Mouse (Mus musculus) neural tube, embryonic 15.5 days (tissue): Measurements from ENCODE around the gene Otud3. TPM values are rescaled to one million over a fixed set of nuclear protein-coding genes. Genes with fewer than 3 reads are reported as not detected.

ENCODE experiments used
- ATAC-seq: fragments of 200-750 bp; cut with Nextera tagmentation; 2 replicates; pipeline ENCODE4 v1.8.0; 2017; ENCODE audit warnings: mild to moderate bottlenecking, moderate TSS enrichment, moderate library complexity; ENCODE audit not compliant: low FRiP score
- H3K27ac ChIP-seq: fragments of 300-500 bp; sonication (generic); replicated peaks from 2 replicates; pipeline ENCODE4 v1.5.1; 2015; ENCODE audit warnings: mild to moderate bottlenecking, inconsistent platforms
- H3K27me3 ChIP-seq: fragments of 300-500 bp; sonication (generic); replicated peaks from 2 replicates; pipeline ENCODE4 v1.6.1; 2015; ENCODE audit warnings: inconsistent platforms
- H3K36me3 ChIP-seq: fragments of 300-500 bp; sonication (generic); 2 replicates; pipeline ENCODE4 v1.6.1; 2015; ENCODE audit warnings: inconsistent platforms
- H3K4me1 ChIP-seq: fragments of 300-500 bp; sonication (generic); 2 replicates; pipeline ENCODE4 v1.6.1; 2015; ENCODE audit warnings: inconsistent platforms
- H3K4me2 ChIP-seq: fragments of 300-500 bp; sonication (generic); 2 replicates; pipeline ENCODE4 v1.6.1; 2015; ENCODE audit warnings: inconsistent platforms, mild to moderate bottlenecking, moderate library complexity
- H3K4me3 ChIP-seq: fragments of 300-500 bp; sonication (generic); replicated peaks from 2 replicates; pipeline ENCODE4 v1.5.1; 2015; ENCODE audit warnings: mild to moderate bottlenecking, inconsistent platforms
- H3K9ac ChIP-seq: fragments of 300-500 bp; sonication (generic); replicated peaks from 2 replicates; pipeline ENCODE4 v1.6.1; 2015; ENCODE audit warnings: mild to moderate bottlenecking, inconsistent platforms
- H3K9me3 ChIP-seq: fragments of 300-500 bp; sonication (generic); replicated peaks from 2 replicates; pipeline ENCODE4 v1.6.1; 2016; ENCODE audit warnings: inconsistent platforms
- WGBS: fragments of 180-500 bp; shearing (Covaris S2); methylation state at CpG from one replicate; pipeline ENCODE4 v1.1.7; 2015; ENCODE audit warnings: mixed read lengths; 5-methylcytosine and 5-hydroxymethylcytosine counted together
- polyA plus RNA-seq: library from polyadenylated mRNA; unstranded; fragments of >200 nt; fragmentation: Nextera tagmentation; extraction: Ambion mirVana; gene quantifications from 2 replicates; pipeline ENCODE4 v1.2.1, GENCODE M21; 2015

Otud3 gene
- polyA plus RNA-seq: 2.2 and 3.7 TPM in 2 replicates

- no peaks in the 10 kb centered on the region for H3K9me3 ChIP-seq
- H3K27ac ChIP-seq: peak within 1 kb of the TSS; percentile 84
- peaks cover 8% of the 10 kb centered on the region for H3K36me3 ChIP-seq
- peak within 1 kb of the TSS; percentile 83 for H3K4me3 ChIP-seq
- H3K27me3 ChIP-seq: no peaks in the 10 kb centered on the region
- peak within 1 kb of the TSS; percentile 79 for H3K4me2 ChIP-seq
- 2% methylated on average over 39 of the region's 39 CpGs for WGBS
- H3K9ac ChIP-seq: peak within 1 kb of the TSS; percentile 79
- peaks cover 33% of the 10 kb centered on the region for H3K4me1 ChIP-seq
- peak; percentile 89 for ATAC-seq
Measured at GRCm38 (mm10) chr4:138913797-138914196, at the start of gene Otud3. TSS of gene Otud3 (minus strand) at chr4:138913945.

GRCm38 (mm10) chr4:138962719-138963118 is 49.0 kb upstream of the Otud3 start:
- H3K4me2 ChIP-seq: no peak overlapping the region
- 95% methylated on average over 5 of the region's 5 CpGs for WGBS
- no peaks in the 10 kb centered on the region for H3K4me1 ChIP-seq
- H3K9ac ChIP-seq: no peak overlapping the region
- H3K4me3 ChIP-seq: no peak overlapping the region
- no peaks in the 10 kb centered on the region for H3K27me3 ChIP-seq
- no peaks in the 10 kb centered on the region for H3K9me3 ChIP-seq
- no peak for ATAC-seq
- H3K36me3 ChIP-seq: no peaks in the 10 kb centered on the region
- no peak overlapping the region for H3K27ac ChIP-seq

DNA sequence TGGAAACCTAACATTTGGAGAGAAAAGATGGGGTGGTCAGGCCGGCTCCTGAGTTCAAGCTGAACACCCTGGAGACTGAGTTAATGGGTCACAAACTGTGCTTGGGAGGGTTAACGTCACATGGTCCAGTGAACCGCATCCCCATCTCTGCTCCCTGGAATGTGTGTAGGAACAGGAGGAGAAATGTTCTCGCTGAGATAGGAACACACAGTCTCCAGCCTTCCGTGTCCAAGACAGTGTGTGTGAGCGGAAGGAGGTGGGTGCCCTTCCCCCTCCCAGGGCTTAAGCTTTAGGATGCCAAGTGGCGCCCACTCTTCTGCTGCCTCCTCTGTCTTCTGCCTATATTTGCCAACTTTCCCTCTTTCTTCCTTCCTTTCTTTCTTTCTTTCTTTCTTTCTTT is 46.2 kb upstream of the Otud3 start:
- no peak for ATAC-seq
- H3K27ac ChIP-seq: no peak overlapping the region
- 68% methylated on average over 7 of the region's 7 CpGs for WGBS
- H3K4me3 ChIP-seq: no peak overlapping the region
- H3K9ac ChIP-seq: no peak overlapping the region
- H3K4me2 ChIP-seq: no peak overlapping the region
- H3K27me3 ChIP-seq: no peaks in the 10 kb centered on the region
- H3K9me3 ChIP-seq: no peaks in the 10 kb centered on the region
- no peaks in the 10 kb centered on the region for H3K36me3 ChIP-seq
- H3K4me1 ChIP-seq: no peaks in the 10 kb centered on the region

DNA sequence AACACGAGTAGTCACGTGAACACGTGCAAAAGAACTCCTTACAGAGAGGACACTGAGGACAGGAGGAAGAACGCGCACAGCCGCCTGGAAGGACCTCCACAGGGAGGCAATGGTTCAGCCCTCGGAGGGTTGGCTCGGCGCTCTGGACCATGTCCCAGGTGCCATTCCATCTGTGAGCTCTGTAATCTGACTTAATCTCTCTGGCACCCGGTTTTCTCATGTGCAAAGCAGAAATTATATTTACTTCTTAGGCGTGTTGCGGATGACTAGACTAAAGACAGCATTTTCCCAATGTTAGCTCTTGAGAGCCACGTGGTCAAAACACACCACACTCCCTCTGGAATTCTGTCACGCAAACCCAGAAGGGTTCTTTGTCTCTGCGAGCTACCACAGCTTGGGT is 45.4 kb upstream of the Otud3 start:
- Histone ChIP-seq H3K4me3 (no peak overlapping the region), H3K9ac (no peak overlapping the region), H3K4me2 (no peak overlapping the region), H3K27ac (no peak overlapping the region), H3K4me1 (no peaks in the 10 kb centered on the region), H3K36me3 (no peaks in the 10 kb centered on the region), H3K9me3 (no peaks in the 10 kb centered on the region), H3K27me3 (no peaks in the 10 kb centered on the region)
- ATAC-seq: no peak
- WGBS: 86% methylated on average over 15 of the region's 15 CpGs

DNA sequence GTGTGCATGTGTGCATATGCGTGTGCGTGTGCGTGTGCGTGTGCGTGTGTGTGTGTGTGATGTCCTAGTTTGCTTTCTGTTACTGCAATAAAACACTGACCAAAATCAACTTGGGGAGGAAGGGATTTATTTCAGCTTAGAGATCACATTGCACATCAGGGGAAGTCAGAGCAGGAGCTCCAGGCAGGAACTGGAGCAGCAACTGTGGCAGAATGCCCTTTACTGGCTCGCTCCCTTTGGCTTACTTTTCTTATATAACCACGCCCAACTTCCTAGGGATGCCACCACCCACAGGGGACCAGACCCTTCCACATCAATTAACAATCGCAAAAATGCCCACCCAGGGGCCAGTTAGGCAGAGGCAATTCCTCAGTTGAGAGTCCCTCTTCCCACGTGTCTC is 44.9 kb upstream of the Otud3 start:
- no peaks in the 10 kb centered on the region for H3K4me1 ChIP-seq
- no peaks in the 10 kb centered on the region for H3K9me3 ChIP-seq
- no peaks in the 10 kb centered on the region for H3K27me3 ChIP-seq
- no peak for ATAC-seq
- no peak overlapping the region for H3K4me2 ChIP-seq
- H3K36me3 ChIP-seq: no peaks in the 10 kb centered on the region
- H3K9ac ChIP-seq: no peak overlapping the region
- H3K4me3 ChIP-seq: no peak overlapping the region
- no peak overlapping the region for H3K27ac ChIP-seq
- WGBS: 87% methylated on average over 9 of the region's 9 CpGs

- Histone ChIP-seq H3K4me3 (no peak overlapping the region), H3K9me3 (no peaks in the 10 kb centered on the region), H3K9ac (no peak overlapping the region), H3K27me3 (no peaks in the 10 kb centered on the region; the same call in 1 of the 2 replicates), H3K27ac (no peak overlapping the region), H3K36me3 (no peaks in the 10 kb centered on the region), H3K4me2 (no peak overlapping the region), H3K4me1 (no peaks in the 10 kb centered on the region)
- ATAC-seq: no peak
- WGBS: 83% methylated on average over 2 of the region's 2 CpGs
Measured at GRCm38 (mm10) chr4:138948257-138948656, 34.5 kb upstream of the Otud3 start.

DNA sequence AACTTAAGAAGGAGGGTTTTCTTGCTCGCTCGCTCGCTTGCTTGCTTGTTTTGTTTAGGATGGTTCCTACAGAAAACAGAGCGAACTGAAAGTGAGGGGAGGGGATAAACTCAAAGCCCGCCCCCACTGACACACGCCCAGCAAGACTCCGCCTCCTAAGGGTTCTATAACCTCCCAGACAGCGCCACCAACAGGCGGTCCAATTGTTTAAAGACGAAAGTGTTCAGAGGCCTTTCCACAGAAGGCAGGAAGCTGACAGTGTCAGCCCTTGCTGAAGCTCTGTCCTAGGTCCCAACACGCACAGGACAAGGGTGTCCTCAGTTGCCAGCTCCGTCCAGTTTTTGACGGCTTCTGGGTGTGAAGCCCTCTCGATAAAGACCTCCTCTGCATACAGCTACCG is 30.0 kb upstream of the Otud3 start:
- no peaks in the 10 kb centered on the region for H3K4me1 ChIP-seq
- H3K27me3 ChIP-seq: no peaks in the 10 kb centered on the region; the same call in 1 of the 2 replicates
- ATAC-seq: no peak
- H3K36me3 ChIP-seq: no peaks in the 10 kb centered on the region
- no peak overlapping the region for H3K9ac ChIP-seq
- 29% methylated on average over 15 of the region's 15 CpGs for WGBS
- no peaks in the 10 kb centered on the region for H3K9me3 ChIP-seq
- H3K27ac ChIP-seq: no peak overlapping the region
- H3K4me2 ChIP-seq: no peak overlapping the region
- H3K4me3 ChIP-seq: no peak overlapping the region

DNA sequence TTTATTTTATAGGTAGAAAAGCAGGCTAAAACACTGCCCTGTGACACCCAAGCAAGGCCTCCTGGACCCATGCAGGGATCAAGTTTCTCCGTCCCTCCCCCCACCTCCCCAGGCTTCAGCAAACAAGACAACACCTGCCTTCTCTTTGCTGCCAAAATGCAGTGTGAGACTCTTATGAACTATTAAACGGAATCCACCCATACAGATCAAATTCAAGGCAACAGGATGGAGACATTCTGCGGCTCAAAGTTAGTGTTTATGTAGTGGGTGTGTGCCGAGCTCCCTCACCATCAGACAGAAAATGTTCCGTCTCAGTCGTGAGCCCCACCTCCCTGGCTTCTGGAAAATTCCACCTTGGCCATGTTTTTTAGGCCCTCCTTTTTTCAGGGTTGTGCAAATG is 28.2 kb upstream of the Otud3 start:
- 77% methylated on average over 6 of the region's 6 CpGs for WGBS
- Histone ChIP-seq H3K36me3 (no peaks in the 10 kb centered on the region), H3K27ac (no peak overlapping the region), H3K9me3 (no peaks in the 10 kb centered on the region), H3K4me2 (no peak overlapping the region), H3K4me3 (no peak overlapping the region), H3K4me1 (no peaks in the 10 kb centered on the region), H3K27me3 (no peaks in the 10 kb centered on the region; the same call in 1 of the 2 replicates), H3K9ac (no peak overlapping the region)
- ATAC-seq: no peak

GRCm38 (mm10) chr4:138941401-138941800 is 27.7 kb upstream of the Otud3 start:
- Histone ChIP-seq H3K9ac (no peak overlapping the region), H3K27me3 (no peaks in the 10 kb centered on the region; the same call in 1 of the 2 replicates), H3K4me3 (no peak overlapping the region), H3K4me1 (no peaks in the 10 kb centered on the region), H3K9me3 (no peaks in the 10 kb centered on the region), H3K27ac (no peak overlapping the region), H3K36me3 (no peaks in the 10 kb centered on the region), H3K4me2 (no peak overlapping the region)
- 29% methylated on average over 7 of the region's 7 CpGs for WGBS
- ATAC-seq: no peak

- Histone ChIP-seq H3K9ac (no peak overlapping the region), H3K27ac (no peak overlapping the region), H3K27me3 (no peaks in the 10 kb centered on the region), H3K4me2 (no peak overlapping the region), H3K4me1 (no peaks in the 10 kb centered on the region), H3K9me3 (no peaks in the 10 kb centered on the region), H3K4me3 (no peak overlapping the region), H3K36me3 (no peaks in the 10 kb centered on the region)
- no peak for ATAC-seq
- 64% methylated on average over 4 of the region's 4 CpGs for WGBS
Measured at GRCm38 (mm10) chr4:138939481-138939880, 25.7 kb upstream of the Otud3 start.

DNA sequence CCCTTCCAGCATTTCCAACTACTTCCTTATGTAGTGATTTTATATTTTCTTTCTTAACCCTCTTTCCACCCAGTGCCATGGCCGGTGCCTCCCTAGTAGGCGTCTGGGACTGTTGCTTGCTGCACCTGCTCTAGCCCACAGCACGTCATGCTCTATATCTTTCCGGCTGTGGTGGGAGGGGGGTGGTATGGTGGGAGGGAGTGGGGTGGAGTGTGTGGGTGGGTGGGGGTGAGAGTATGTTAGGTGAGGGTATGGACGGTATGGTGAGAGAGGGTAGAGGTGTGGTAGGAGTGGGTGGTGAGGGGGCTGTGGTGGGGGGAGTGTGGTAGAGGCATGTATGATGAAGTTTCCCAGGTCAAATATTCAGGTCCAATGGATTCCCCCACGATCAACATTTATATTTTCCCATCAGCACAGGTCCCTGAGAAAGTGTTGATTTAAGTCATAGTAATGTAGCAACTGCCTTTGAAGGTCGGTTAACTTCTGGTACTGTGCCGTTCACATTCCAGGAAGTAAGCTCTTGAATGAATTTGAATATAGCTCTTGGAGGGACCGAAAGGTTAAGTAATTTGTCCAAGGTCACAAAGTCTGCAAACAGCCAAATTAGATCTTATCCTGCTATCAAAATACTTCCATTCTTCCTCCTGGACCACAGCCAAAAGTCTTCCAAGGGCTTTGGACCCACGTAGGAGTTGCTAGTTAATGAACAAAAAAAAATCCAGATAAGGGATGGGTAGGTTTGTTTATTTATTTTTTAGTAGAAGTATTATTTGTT is 24.9 kb upstream of the Otud3 start:
- WGBS: 82% methylated on average over 10 of the region's 10 CpGs
- Histone ChIP-seq H3K27ac (no peak overlapping the region), H3K36me3 (no peaks in the 10 kb centered on the region), H3K4me3 (no peak overlapping the region), H3K4me2 (no peak overlapping the region), H3K27me3 (no peaks in the 10 kb centered on the region), H3K4me1 (no peaks in the 10 kb centered on the region), H3K9me3 (no peaks in the 10 kb centered on the region), H3K9ac (no peak overlapping the region)
- ATAC-seq: no peak

DNA sequence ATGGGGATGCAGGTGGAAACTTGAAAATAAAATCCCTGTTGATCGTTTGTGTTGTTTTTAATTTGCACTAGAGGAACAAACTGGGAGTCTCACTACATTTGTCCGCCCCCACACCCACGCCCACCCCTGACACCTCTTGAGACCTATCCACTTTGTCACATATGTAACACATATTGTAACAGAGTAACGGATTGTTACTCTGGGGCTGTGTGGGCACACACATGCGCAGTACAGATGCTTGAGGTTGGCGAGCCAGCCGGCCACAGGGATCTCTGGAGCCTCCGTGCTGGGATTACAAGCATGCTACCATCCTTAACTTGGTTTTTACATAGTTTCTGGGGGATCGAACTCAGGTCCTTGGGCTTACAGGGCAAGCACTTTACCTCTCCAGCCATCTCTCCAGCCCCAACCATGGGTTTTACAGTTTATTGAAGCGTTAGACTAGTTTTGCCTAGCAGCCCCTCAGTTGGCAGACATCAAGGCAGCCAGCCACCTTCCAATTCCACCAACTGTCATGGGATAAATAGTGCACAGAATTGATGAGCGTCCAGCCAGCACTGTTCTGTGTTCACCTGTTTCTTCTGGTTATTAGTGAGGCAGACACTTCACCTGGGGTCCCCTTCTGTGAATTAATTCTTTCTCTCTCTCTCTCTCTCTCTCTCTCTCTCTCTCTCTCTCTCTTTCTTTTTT is 20.9 kb upstream of the Otud3 start:
- Histone ChIP-seq H3K4me1 (no peaks in the 10 kb centered on the region), H3K27ac (no peak overlapping the region), H3K9me3 (no peaks in the 10 kb centered on the region), H3K9ac (no peak overlapping the region), H3K4me3 (no peak overlapping the region), H3K27me3 (no peaks in the 10 kb centered on the region), H3K4me2 (no peak overlapping the region), H3K36me3 (no peaks in the 10 kb centered on the region)
- no peak for ATAC-seq
- WGBS: 79% methylated on average over 11 of the region's 11 CpGs
